Mouse (Mus musculus) hindbrain, embryonic 13.5 days (tissue): ENCODE data around the gene Cib1. TPM values are rescaled to one million over a fixed set of nuclear protein-coding genes. Genes with fewer than 3 reads are reported as not detected.

Source experiments
- ATAC-seq: fragments of 200-750 bp; cut with Nextera tagmentation; 2 replicates; pipeline ENCODE4 v1.8.0; 2017; ENCODE audit warnings: moderate TSS enrichment; ENCODE audit not compliant: low FRiP score
- H3K27ac ChIP-seq: fragments of 300-500 bp; sonication (generic); 2 replicates; pipeline ENCODE4 v1.5.1; 2015; ENCODE audit warnings: inconsistent platforms, mild to moderate bottlenecking, moderate library complexity
- H3K27me3 ChIP-seq: fragments of 300-500 bp; sonication (generic); 2 replicates; pipeline ENCODE4 v1.6.1; 2015; ENCODE audit warnings: mild to moderate bottlenecking, inconsistent platforms
- H3K36me3 ChIP-seq: fragments of 300-500 bp; sonication (generic); 2 replicates; pipeline ENCODE4 v1.6.1; 2015; ENCODE audit warnings: mild to moderate bottlenecking, inconsistent platforms
- H3K4me1 ChIP-seq: fragments of 300-500 bp; sonication (generic); replicated peaks from 2 replicates; pipeline ENCODE4 v1.6.1; 2015; ENCODE audit warnings: inconsistent platforms
- H3K4me2 ChIP-seq: fragments of 300-500 bp; sonication (generic); 2 replicates; pipeline ENCODE4 v1.6.1; 2015; ENCODE audit warnings: inconsistent platforms, mild to moderate bottlenecking, moderate library complexity
- H3K4me3 ChIP-seq: fragments of 300-500 bp; sonication (generic); 2 replicates; pipeline ENCODE4 v1.5.1; 2015; ENCODE audit warnings: mild to moderate bottlenecking, inconsistent platforms
- H3K9ac ChIP-seq: fragments of 300-500 bp; sonication (generic); 2 replicates; pipeline ENCODE4 v1.6.1; 2015; ENCODE audit warnings: mild to moderate bottlenecking, inconsistent platforms
- H3K9me3 ChIP-seq: fragments of 300-500 bp; sonication (generic); 2 replicates; pipeline ENCODE4 v1.6.1; 2016; ENCODE audit warnings: inconsistent platforms
- WGBS: fragments of 180-500 bp; shearing (Covaris S2); methylation state at CpG from one replicate; pipeline ENCODE4 v1.1.7; 2015; 5-methylcytosine and 5-hydroxymethylcytosine counted together
- polyA plus RNA-seq: library from polyadenylated mRNA; unstranded; fragments of >200 nt; fragmentation: Nextera tagmentation; extraction: Ambion mirVana; gene quantifications from 2 replicates; pipeline ENCODE4 v1.2.1, GENCODE M21; 2015

Cib1 gene
- polyA plus RNA-seq, 1 experiment from 2014 or later, result 38.1 TPM

- Histone ChIP-seq H3K27me3 (no peaks in the 10 kb centered on the region), H3K9ac (peak overlapping the region; percentile 90), H3K9me3 (no peaks in the 10 kb centered on the region), H3K4me3 (peak overlapping the region; percentile 78), H3K27ac (peak overlapping the region; percentile 98), H3K4me2 (peak overlapping the region; percentile 75), H3K4me1 (peaks cover 77% of the 10 kb centered on the region), H3K36me3 (no peaks in the 10 kb centered on the region)
- ATAC-seq, result no peak
- 37% methylated on average over 6 of the region's 6 CpGs for WGBS
Observed at GRCm38 (mm10) chr7:80199286-80199685, 33.3 kb downstream of the Cib1 start.

DNA sequence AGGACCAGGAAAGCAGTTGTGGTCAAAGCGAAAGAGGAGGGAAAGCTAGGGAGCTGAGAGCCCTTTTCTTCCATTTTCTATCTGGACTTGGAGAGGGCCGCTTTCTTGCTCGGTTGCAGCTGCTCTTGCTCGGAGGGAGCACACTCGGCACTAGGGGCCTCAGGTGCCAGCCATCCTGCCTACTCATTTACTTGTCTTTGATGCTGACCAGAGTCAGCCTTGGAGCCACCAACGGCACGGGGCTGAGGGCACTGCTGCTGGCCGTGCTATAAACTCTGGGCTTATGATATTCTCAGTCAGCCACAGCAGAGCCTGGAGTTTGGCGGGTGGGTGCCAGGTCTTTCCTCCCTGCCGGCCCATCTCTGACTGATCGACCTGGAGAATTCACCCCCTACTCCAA lies 33.8 kb downstream of the Cib1 start:
- under 1% methylated on average over 11 of the region's 11 CpGs for WGBS
- Histone ChIP-seq H3K9ac (peak overlapping the region; percentile 90), H3K27ac (peak overlapping the region; percentile 98), H3K4me1 (peaks cover 77% of the 10 kb centered on the region), H3K9me3 (no peaks in the 10 kb centered on the region), H3K27me3 (no peaks in the 10 kb centered on the region), H3K36me3 (no peaks in the 10 kb centered on the region), H3K4me3 (peak overlapping the region; percentile 78), H3K4me2 (peak overlapping the region; percentile 75)
- ATAC-seq, result no peak

DNA sequence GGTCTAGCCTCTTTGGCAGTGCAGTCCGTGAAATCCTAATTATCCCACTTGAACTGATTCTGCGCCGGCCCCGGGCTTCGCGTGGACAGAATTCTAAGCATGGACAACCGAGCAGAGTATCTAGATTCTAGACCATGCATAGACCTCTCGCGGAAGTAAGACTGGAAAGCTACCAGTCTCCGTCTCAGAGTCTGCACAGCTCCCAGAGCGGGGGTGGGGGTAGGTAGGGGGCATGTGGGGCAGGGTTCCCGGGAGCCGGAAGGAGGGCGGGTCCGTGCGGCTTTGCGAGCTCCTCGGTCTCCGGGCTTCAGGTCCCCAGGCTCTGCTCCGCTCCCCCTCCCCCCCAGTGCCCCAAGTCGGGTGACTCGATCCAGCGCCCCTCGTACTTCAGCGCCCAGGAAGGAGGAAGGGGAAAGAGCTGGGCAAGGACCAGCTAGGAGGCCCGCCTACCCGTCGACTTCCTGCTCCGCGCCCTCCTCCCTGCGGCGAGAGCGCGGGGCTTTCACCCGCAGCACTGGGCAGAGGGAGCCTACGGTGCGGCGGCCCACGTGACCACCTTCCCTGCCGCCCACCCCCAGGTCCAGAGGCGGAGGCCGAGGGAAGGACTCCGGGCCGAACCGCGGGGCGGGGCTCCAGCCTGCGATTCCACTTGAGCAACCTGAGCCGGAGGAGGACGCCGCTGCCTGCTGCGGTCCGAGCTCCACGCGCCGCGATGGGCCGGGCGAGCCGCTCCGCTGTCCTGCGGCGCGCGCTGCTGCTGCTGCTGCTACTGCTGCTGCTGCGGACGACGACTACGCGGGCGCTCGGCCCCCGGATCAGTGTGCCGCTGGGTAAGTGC lies 34.5 kb downstream of the Cib1 start:
- H3K36me3 ChIP-seq, result no peaks in the 10 kb centered on the region
- peak overlapping the region; percentile 78 for H3K4me3 ChIP-seq
- H3K9me3 ChIP-seq, result no peaks in the 10 kb centered on the region
- H3K4me1 ChIP-seq, result peaks cover 76% of the 10 kb centered on the region
- ATAC-seq, result peak; percentile 91
- peak overlapping the region; percentile 75 for H3K4me2 ChIP-seq
- peak overlapping the region; percentile 90 for H3K9ac ChIP-seq
- peak overlapping the region; percentile 98 for H3K27ac ChIP-seq
- no peaks in the 10 kb centered on the region for H3K27me3 ChIP-seq
- under 1% methylated on average over 61 of the region's 74 CpGs for WGBS

DNA sequence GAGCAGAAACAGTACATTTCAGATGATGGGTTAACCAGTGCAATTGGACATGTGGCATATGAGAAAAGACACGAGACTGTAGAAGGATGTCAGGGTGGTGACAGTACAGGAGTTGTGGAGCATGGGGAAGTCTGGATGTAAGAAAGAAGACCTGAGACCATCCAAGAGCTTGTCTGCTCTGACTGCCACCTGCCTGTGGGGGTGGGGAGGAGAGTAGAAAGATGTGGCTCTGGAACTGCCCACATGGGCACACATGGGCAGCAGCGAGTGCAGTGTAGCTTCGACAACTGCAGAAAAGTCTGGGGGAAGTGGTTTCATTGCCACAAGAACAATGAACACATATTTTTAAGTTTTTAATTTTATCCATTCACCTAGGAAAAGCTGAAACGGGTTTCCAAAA lies 35.2 kb downstream of the Cib1 start:
- no peaks in the 10 kb centered on the region for H3K36me3 ChIP-seq
- H3K4me3 ChIP-seq, result peak overlapping the region; percentile 78
- H3K9me3 ChIP-seq, result no peaks in the 10 kb centered on the region
- H3K4me2 ChIP-seq, result peak overlapping the region; percentile 75
- WGBS, result 10% methylated on average over 4 of the region's 4 CpGs
- H3K27ac ChIP-seq, result peak overlapping the region; percentile 98
- H3K27me3 ChIP-seq, result no peaks in the 10 kb centered on the region
- ATAC-seq, result no peak
- peak overlapping the region; percentile 90 for H3K9ac ChIP-seq
- peaks cover 76% of the 10 kb centered on the region for H3K4me1 ChIP-seq

GRCm38 (mm10) chr7:80195576-80196263 lies 36.9 kb downstream of the Cib1 start:
- Histone ChIP-seq H3K9me3 (no peaks in the 10 kb centered on the region), H3K27me3 (0 out of 2 replicates have a peak, but pooled peaks cover 3% of the 10 kb centered on the region), H3K4me3 (no peak overlapping the region), H3K27ac (0 out of 2 replicates have a peak overlapping the region, but pooled peaks have one; percentile 35), H3K36me3 (no peaks in the 10 kb centered on the region), H3K4me2 (no peak overlapping the region), H3K9ac (no peak overlapping the region), H3K4me1 (peaks cover 76% of the 10 kb centered on the region)
- no peak for ATAC-seq
- WGBS, result 84% methylated on average over 10 of the region's 11 CpGs

DNA sequence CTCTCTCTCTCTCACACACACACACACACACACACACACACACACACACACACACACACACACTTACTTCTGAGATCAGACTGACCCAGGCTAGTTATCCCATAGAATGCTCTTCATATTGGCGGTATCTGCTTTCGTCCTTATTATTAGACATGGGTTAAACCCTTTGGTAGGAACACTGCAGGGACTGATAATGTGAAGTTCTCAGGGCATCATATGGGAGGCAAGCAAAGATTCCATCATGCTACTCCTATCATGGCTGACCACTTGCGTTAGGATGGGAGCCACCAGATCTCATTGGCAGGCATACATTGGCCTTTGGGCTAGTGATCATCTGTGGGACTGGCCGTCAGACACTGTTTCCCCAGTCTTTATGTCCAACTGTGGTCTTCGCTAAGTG lies 37.5 kb downstream of the Cib1 start:
- H3K4me3 ChIP-seq, result no peak overlapping the region
- H3K4me2 ChIP-seq, result 0 out of 2 replicates have a peak overlapping the region, but pooled peaks have one; percentile 21
- H3K9me3 ChIP-seq, result no peaks in the 10 kb centered on the region
- no peak for ATAC-seq
- H3K27ac ChIP-seq, result 0 out of 2 replicates have a peak overlapping the region, but pooled peaks have one; percentile 35
- 96% methylated on average over 5 of the region's 5 CpGs for WGBS
- peaks cover 76% of the 10 kb centered on the region for H3K4me1 ChIP-seq
- no peak overlapping the region for H3K9ac ChIP-seq
- H3K27me3 ChIP-seq, result 0 out of 2 replicates have a peak, but pooled peaks cover 3% of the 10 kb centered on the region
- no peaks in the 10 kb centered on the region for H3K36me3 ChIP-seq

DNA sequence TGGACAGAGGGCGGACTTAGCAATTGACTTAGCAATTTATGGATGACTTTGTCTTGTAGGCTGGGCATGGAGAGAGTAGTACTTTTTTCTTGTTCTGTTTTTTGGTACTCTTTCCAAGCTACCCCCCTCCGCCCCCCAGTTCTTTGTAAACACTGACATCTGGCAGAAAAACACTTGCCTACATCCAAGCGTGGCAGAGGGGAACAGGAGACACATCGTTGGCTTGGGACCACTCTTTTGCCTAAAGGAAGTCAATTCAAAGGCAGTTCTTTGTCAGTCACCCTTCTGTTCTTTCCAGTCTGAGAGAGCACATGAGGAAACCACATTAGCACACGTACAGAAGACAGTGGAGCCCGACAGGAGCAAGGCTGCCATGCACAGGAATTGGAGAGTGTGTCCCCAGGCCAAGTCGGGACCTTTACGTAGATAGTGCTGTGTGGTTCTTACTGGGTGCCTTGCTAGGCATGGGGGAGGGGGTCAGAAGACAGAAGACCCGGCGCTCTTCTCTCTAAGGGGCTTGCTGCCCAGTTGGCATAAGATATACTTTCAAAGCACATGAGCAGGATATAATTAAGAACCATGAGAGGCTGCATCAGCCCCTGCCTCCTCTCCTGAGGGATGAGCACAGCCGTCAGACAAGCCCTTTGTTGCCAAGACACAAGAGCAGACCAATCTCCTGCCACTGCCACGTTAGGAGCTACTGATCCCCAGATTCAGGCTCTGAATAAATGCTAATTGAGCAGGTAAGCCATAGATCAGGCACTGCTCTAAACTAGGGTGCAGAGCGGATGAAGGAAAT lies 38.5 kb downstream of the Cib1 start:
- Histone ChIP-seq H3K9ac (peak overlapping the region; percentile 49; the same call in 1 of the 2 replicates), H3K27me3 (0 out of 2 replicates have a peak, but pooled peaks cover 3% of the 10 kb centered on the region), H3K27ac (peak overlapping the region; percentile 86), H3K9me3 (no peaks in the 10 kb centered on the region), H3K36me3 (no peaks in the 10 kb centered on the region), H3K4me1 (peaks cover 73% of the 10 kb centered on the region), H3K4me3 (no peak overlapping the region), H3K4me2 (peak overlapping the region; percentile 21; the same call in 1 of the 2 replicates)
- no peak for ATAC-seq
- 40% methylated on average over 13 of the region's 13 CpGs for WGBS

DNA sequence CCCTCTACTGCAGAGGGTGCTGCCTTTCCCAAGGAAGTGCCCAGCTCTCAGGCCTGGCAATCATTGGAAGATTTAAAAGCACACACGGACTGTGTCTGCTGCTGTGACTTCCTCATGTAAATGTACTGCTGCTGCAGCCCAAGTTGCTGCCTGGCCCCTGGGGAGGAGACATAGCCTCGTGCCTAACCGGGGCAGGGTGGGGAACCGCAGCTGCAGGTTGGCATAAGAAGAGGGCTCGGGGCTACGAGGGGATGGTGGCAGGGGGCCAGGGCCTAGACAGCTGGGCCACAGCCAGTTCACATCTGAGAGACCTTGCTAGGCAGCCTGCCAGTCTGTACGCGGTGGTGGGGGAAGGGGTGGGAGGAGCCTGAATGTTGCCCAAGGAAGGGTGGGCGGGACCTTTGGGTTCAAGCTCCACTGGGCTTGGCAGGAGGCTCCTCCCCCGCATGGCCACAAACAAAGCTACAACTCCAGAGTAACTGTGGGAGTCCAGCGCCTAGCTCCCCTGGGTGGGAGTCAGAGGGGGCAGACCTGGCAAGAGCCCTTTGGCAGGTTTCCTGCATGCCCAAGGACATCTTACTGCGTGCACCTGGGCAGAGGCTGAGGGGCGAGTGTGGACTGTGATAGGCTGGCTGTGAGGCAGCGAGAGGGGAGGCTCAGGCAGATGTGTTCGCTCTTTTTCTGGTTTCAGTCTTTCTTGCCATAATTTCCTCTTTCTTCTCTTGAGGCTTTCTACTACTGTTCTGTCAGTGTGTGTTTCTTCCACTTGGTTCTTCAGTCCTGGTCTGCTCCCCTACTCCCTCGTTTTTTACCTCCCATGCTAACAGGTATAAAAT lies 40.2 kb downstream of the Cib1 start:
- Histone ChIP-seq H3K27me3 (0 out of 2 replicates have a peak, but pooled peaks cover 3% of the 10 kb centered on the region), H3K9me3 (no peaks in the 10 kb centered on the region), H3K27ac (peak overlapping the region; percentile 86), H3K4me2 (peak overlapping the region; percentile 43), H3K4me3 (0 out of 2 replicates have a peak overlapping the region, but pooled peaks have one; percentile 11), H3K4me1 (peaks cover 82% of the 10 kb centered on the region), H3K36me3 (no peaks in the 10 kb centered on the region), H3K9ac (peak overlapping the region; percentile 49)
- ATAC-seq, result peak; percentile 86
- WGBS, result 8% methylated on average over 16 of the region's 16 CpGs

- H3K9me3 ChIP-seq, result no peaks in the 10 kb centered on the region
- peaks cover 85% of the 10 kb centered on the region for H3K4me1 ChIP-seq
- H3K27me3 ChIP-seq, result 0 out of 2 replicates have a peak, but pooled peaks cover 3% of the 10 kb centered on the region
- WGBS, result 30% methylated on average over 5 of the region's 5 CpGs
- peak overlapping the region; percentile 86 for H3K27ac ChIP-seq
- no peak for ATAC-seq
- 0 out of 2 replicates have a peak overlapping the region, but pooled peaks have one; percentile 1 for H3K4me2 ChIP-seq
- H3K9ac ChIP-seq, result peak overlapping the region; percentile 40; the same call in 1 of the 2 replicates
- no peak overlapping the region for H3K4me3 ChIP-seq
- no peaks in the 10 kb centered on the region for H3K36me3 ChIP-seq
Observed at GRCm38 (mm10) chr7:80191455-80191854, 41.2 kb downstream of the Cib1 start.

GRCm38 (mm10) chr7:80189147-80189933 lies 43.3 kb downstream of the Cib1 start:
- 0 out of 2 replicates have a peak overlapping the region, but pooled peaks have one; percentile 5 for H3K4me3 ChIP-seq
- WGBS, result 40% methylated on average over 11 of the region's 11 CpGs
- H3K27ac ChIP-seq, result peak overlapping the region; percentile 81
- H3K4me1 ChIP-seq, result peaks cover 87% of the 10 kb centered on the region
- H3K4me2 ChIP-seq, result no peak overlapping the region; the same call in 1 of the 2 replicates
- H3K36me3 ChIP-seq, result no peaks in the 10 kb centered on the region
- 0 out of 2 replicates have a peak, but pooled peaks cover 3% of the 10 kb centered on the region for H3K27me3 ChIP-seq
- H3K9ac ChIP-seq, result 0 out of 2 replicates have a peak overlapping the region, but pooled peaks have one; percentile 36
- no peaks in the 10 kb centered on the region for H3K9me3 ChIP-seq
- ATAC-seq, result no peak
